Mouse (Mus musculus) lung, postnatal 36 days (tissue): ENCODE results near the gene Fsip1.
"Not testable (repeated sequence)": the region's sequence is repeated elsewhere in the genome, so short reads cannot be mapped to it uniquely, and the experiment has no call there.

Experiments used
- DNase-seq: peaks from one replicate; pipeline ENCODE4 v3.0.0; 2022; ENCODE audit warnings: mixed read lengths

The Fsip1 gene

GRCm38 (mm10) chr2:118256621-118257053 is at the start of gene Fsip1:
Gene Fsip1, minus strand, starts transcription at chr2:118256966.
- DNase-seq = peak; percentile 90

- no peak for DNase-seq
Measured at GRCm38 (mm10) chr2:118306522-118306895, 49.7 kb upstream of the Fsip1 start.

DNA sequence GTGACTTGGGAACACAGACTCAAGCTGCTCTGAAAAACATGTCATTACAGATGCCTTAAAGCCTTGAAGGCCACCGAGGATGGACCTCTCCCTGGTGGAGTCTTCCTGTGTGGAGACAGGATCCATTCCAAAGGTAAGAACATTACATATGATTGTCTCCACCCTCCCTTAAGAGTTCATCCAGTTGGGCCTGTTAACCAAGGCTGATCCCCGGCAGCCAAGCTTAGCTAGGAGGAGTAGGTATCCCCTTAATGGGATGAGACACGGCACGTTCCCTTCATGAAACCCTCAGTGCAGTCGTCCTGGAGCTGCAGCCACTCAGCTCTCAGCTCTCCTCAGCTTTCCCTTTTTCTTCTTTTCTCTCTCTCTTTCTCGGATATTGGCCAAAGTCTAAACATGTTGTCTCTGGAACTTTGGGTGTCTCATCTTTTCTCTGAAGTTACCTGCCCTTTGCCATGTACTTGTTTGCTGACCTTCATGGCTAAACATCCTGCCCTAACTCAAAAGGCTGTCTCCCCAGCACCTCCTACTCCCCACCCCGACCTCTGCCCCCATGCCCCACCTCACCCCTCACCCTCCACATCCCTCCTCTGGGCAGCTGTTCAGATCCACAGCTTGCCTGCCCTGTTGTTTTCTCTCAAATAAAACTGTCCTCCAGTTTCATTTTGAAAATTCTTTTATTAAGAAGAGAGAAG is 49.2 kb upstream of the Fsip1 start:
- DNase-seq = no peak

DNA sequence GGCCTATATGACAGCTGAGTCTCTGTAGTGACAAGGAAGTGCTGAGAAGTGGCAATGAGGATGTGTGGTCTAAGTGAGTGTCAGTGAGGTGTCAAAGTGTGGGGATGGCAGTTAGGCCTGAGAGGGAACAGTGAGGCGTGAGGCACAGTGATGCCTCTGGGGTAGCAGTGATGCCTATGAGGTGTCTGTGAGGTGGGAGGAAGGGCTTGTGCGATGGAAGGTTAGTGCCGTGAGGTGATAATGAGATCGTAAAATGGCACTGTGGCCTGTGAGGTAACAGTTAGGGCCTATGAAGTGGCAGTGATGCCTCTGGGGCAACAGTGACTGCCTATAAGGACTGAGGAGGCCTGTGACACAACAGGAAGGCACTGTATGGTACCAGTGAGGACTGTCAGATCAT is 46.7 kb upstream of the Fsip1 start:
- no peak for DNase-seq

GRCm38 (mm10) chr2:118301656-118302055 is 44.9 kb upstream of the Fsip1 start:
- no peak for DNase-seq

DNA sequence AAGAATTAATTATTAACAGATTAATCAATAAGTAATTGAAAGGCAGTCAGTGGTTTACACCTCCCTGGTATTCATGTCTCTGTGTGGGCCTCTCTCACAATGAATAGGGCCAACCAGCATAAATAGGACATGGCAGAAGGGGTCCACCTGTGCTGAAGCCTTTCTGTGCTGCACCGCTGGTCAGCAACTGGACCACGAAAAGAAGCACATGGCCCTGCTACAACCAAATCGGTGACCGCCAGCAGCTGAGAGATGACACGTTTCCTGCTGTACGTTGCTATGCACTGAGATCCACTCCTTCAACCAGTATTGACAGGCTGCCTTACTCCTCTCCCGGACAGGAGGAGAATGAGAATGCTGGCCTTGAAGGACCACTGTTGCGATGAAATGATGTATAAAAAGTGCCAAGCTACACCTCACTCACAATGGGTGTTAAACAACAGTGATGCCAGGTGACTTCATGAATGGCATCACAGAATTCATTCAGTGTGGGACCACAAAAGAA is 44.3 kb upstream of the Fsip1 start:
- DNase-seq = no peak

GRCm38 (mm10) chr2:118299981-118300380 is 43.2 kb upstream of the Fsip1 start:
- no peak for DNase-seq

GRCm38 (mm10) chr2:118298601-118299000 is 41.8 kb upstream of the Fsip1 start:
- DNase-seq = no peak

GRCm38 (mm10) chr2:118297966-118298365 is 41.2 kb upstream of the Fsip1 start:
- no peak for DNase-seq

DNA sequence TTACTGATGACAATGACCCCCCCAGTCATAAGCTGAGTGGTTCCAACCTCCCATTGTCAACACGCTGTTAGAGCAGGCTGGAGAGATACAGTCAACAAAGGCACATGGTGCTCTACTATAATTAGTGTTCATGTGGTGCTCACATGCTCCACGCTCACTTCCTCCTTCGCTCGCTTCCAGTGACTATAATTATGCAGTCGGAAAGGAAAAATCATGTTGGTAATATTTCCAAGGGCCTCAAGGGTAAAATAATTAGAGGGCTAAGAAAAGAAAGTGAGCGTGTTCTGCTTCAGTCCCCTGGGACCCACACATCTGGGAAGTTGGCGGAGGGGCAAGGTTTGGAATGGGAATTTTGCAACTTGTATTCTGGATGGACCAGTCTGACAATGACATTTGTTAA is 38.7 kb upstream of the Fsip1 start:
- no peak for DNase-seq

DNA sequence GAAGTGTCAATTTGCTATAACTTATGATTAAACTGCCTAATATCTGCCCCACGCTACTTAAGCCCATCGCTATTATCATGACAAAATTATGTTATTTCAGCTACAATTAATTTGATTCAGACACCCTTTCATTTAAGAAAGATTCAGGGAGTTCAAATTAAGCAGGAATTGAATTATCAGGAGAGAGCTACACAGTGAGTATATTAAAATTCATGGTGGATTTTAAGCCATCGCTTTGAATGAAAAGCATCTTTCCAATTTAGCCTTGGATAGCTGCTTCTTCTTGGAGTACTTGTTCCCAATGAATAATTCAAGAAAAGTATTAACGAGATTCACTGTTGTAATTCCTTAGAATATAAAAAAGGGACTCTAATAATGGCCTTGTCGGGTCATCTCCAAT is 36.8 kb upstream of the Fsip1 start:
- no peak for DNase-seq

GRCm38 (mm10) chr2:118289066-118289460 is 32.3 kb upstream of the Fsip1 start:
- not testable (repeated sequence) for DNase-seq

DNA sequence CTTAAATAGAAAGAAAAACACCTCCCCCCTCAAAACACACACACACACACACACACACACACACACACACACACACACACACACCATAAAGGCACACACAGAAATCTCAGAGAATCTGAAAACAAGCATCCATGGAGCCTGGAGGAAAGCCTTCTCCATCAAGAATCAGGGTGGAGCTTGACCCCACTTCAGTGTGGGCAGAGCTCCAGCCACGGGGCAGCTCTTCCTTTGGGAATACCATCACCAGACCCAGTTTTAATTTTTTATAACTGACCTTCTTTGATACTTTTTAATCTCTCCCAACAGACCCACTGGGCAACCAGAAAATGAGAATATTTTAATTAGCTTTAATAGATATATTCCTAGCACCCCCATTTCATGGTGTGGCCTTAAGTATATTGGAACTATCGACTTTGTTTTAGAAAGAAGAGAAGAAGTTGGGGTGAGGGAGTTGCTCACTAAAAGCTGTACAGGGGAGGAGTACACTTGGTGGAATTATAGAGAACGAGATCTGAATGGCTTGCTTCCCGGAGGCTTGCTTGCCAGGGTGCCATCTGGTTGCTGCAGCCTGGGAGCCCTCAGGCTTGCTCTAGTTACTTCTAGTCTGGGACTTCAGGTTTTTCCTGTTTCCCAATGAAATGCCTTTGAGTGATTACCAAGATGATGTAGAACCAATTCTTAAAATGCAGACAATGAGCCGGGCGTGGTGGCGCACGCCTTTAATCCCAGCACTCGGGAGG is 31.7 kb upstream of the Fsip1 start:
- DNase-seq = no peak

DNA sequence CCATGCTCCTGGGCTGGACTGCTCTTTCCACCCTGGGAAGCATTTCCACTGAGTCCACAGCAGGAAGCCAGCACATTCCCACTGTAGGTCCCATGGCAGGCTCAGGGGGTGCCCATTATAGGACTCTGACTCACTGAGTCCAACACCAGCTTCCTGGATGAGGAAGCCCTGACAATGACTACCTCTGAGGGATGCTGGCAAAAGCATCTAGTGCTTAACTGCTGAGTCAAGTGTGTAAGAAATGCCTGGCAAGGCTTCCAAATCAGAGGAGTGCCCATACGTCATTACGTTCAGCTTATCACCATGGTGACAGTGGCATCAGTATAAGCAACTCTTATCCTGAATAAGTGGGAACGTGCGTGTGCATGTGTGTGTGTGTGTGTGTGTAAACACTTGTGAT is 30.9 kb upstream of the Fsip1 start:
- DNase-seq = no peak

- no peak for DNase-seq
Measured at GRCm38 (mm10) chr2:118282467-118282866, 25.7 kb upstream of the Fsip1 start.

GRCm38 (mm10) chr2:118278249-118278648 is 21.5 kb upstream of the Fsip1 start:
- DNase-seq = no peak

GRCm38 (mm10) chr2:118271606-118272005 is 14.8 kb upstream of the Fsip1 start:
- no peak for DNase-seq

DNA sequence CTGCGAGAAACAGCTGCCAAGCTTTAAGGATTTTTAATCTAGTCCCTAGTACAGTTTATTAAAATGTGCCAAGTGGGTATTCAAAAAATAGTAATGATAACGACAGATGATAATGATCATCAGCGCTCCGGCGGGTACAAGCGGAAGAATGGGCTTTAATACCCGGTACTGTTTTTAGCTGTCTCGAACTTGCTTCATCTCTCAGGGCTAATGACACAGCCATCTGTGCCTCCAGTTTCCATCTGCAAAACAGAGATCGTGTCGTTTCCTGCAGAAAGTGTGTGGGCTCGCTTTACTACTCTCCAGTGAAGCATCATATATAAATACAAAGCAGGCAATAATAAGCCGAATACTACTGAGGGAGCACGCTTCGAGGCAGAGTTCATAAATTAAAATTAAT is 13.4 kb upstream of the Fsip1 start:
- no peak for DNase-seq

DNA sequence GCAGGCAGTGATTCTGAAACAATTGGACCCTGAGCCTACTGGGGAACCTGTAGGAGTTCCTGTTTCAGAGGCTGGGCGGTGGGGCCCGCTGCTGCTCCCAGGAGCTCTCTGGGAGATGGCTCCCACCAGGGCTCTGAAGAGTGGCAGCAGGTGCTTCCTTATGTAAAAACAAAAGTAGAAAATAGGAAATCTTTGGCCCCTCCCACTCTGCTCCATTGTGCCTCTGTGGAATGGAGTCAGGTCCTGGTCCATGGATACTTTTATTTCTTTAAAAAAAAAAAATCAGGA is 7.1 kb upstream of the Fsip1 start:
- peak; percentile 10 for DNase-seq

DNA sequence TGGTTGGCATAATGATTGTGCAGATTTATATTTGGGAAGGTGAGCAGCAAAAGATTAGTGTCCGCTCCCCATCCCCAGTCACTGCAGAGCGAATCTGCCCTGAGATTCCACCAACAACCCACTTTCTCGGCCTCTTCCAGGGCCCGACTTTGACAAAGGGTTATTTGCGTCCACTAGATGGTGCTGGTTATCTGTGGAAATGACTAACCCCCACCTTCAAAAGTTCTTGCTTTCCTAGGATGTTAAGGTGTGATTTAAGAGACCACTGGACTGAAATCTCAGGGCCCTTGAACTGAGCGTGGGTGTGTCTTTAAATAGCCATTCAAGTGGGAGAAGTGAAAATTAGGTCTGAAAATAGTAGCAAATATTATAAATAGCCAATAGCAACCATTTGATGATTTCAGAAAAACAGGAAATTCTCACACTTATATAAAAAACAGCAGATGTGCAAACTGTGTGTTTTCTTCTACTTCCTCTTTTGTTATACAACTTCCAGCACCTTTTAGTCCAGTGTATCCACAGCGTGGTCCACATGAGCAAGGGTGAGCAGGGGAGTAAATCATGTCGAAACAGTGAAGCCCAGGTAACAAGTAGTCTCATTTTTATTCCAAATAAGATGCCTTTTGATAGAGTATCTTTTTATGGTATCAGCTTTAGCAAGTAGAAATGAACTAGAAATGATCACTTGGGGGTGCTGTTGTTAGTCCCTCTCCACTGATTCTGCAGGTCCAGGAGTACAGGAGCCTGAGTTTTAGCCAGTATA is 6.6 kb upstream of the Fsip1 start:
- peak; percentile 78 for DNase-seq

DNA sequence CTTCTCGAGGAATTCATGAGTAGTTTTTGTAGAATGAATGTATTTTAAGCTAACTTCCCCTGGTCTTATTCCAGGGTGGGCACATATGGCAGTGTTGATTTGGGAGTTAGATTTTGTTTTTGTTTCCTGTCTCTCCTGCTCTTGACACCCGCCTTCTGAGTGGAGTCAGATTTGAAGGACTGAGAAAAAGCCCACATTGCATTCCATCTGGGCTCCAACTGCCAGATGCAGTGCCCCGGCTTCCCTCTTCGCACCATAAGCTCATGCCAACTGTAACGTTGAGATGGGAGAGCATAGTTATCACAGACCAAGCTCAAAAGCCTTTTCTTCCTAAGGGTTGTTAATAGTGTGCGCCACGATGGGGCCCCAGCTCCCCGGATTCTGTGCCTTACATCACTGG is 5.9 kb upstream of the Fsip1 start:
- DNase-seq = no peak

DNA sequence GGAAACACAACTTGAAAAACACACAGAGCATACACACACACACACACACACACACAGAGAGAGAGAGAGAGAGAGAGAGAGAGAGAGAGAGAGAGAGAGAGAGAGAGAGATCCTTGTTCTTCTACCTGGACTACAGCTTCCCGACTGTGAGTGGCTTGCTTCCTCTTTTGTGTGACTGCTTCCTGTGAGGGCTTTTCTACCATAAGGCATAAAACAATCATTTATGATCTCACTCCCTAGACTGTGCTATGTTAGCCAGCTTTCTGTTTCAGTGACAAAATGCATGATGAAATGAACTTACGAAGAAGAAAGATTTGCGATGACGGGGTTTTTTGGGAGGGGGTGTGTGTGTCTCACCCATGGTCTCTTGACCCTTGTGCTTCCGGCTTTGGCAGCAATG is 3.0 kb upstream of the Fsip1 start:
- no peak for DNase-seq

- DNase-seq = no peak
Measured at GRCm38 (mm10) chr2:118257094-118257493, 328 bp upstream of the Fsip1 start.

- DNase-seq = no peak
Measured at GRCm38 (mm10) chr2:118254516-118254915, 2.2 kb downstream of the Fsip1 start.
